Mouse (Mus musculus): Measurements from ENCODE around the gene Dab2ip.

GRCm38 (mm10) chr2:35588368-35588767, 30.3 kb downstream of the Dab2ip start:
- TF ChIP-seq POLR2A (IDR thresholded peaks at IDR 0.05; ENCODE audit: insufficient read length, low read depth) (no peak), CEBPB (IDR thresholded peaks at IDR 0.05; ENCODE audit: insufficient read depth, poor library complexity, severe bottlenecking) (no peak), MAX (IDR thresholded peaks at IDR 0.05; ENCODE audit: low read depth) (no peak)

Data from myocyte (in vitro differentiated cells).